Mouse (Mus musculus) forebrain, embryonic 14.5 days (tissue): ENCODE results near the gene Cpa2. TPM values are rescaled to one million over a fixed set of nuclear protein-coding genes. Genes with fewer than 3 reads are reported as not detected.
A peak's percentile ranks its signal among the peaks of the same experiment; 100 is the strongest.

ENCODE experiments used
- ATAC-seq: fragments of 200-750 bp; cut with Nextera tagmentation; 2 replicates; pipeline ENCODE4 v1.8.0; 2017; ENCODE audit warnings: mild to moderate bottlenecking, moderate library complexity
- DNase-seq: peaks from one replicate; pipeline ENCODE4 v3.0.0-alpha.2; 2015; ENCODE audit warnings: low spot score
- H3K27ac ChIP-seq: fragments of 300-500 bp; sonication (generic); 2 replicates; pipeline ENCODE4 v1.5.1; 2014; ENCODE audit warnings: low read depth, mild to moderate bottlenecking, control low read depth, low read length, moderate library complexity
- H3K27me3 ChIP-seq: fragments of 300-500 bp; sonication (generic); replicated peaks from 2 replicates; pipeline ENCODE4 v1.6.1; 2014; ENCODE audit warnings: low read length, control low read depth, mixed read lengths; ENCODE audit not compliant: control insufficient read depth, insufficient read depth
- H3K36me3 ChIP-seq: fragments of 300-500 bp; sonication (generic); 2 replicates; pipeline ENCODE4 v1.6.1; 2014; ENCODE audit warnings: low read length, control low read depth; ENCODE audit not compliant: control insufficient read depth, insufficient read depth
- H3K4me1 ChIP-seq: fragments of 300-500 bp; sonication (generic); 2 replicates; pipeline ENCODE4 v1.6.1; 2014; ENCODE audit warnings: antibody characterized with exemption, low read length, control low read depth; ENCODE audit not compliant: control insufficient read depth, insufficient read depth
- H3K4me2 ChIP-seq: fragments of 300-500 bp; sonication (generic); 2 replicates; pipeline ENCODE4 v1.6.1; 2014; ENCODE audit warnings: mild to moderate bottlenecking, control low read depth, low read length
- H3K4me3 ChIP-seq: fragments of 300-500 bp; sonication (generic); 2 replicates; pipeline ENCODE4 v1.5.1; 2014; ENCODE audit warnings: low read depth, low read length, control low read depth
- H3K9ac ChIP-seq: fragments of 300-500 bp; sonication (generic); 2 replicates; pipeline ENCODE4 v1.6.1; 2014; ENCODE audit warnings: mild to moderate bottlenecking, low read length, control low read depth, moderate library complexity
- H3K9me3 ChIP-seq: fragments of 300-500 bp; sonication (generic); replicated peaks from 2 replicates; pipeline ENCODE4 v1.6.1; 2016; ENCODE audit warnings: low read length, control low read depth, mixed read lengths; ENCODE audit not compliant: control insufficient read depth
- WGBS: fragments of 180-500 bp; shearing (Covaris S2); extraction: QIAGEN DNeasy Blood & Tissue Kit; methylation state at CpG from one replicate; pipeline ENCODE4 v1.1.7; 2014; 5-methylcytosine and 5-hydroxymethylcytosine counted together
- polyA plus RNA-seq: library from polyadenylated mRNA; unstranded; fragments of >200 nt; fragmentation: Nextera tagmentation; extraction: Ambion mirVana; gene quantifications from 2 replicates; pipeline ENCODE4 v1.2.1, GENCODE M21; 2014

Cpa2 gene
- polyA plus RNA-seq, 1 experiment from 2014 or later, result 5.4 TPM

DNA sequence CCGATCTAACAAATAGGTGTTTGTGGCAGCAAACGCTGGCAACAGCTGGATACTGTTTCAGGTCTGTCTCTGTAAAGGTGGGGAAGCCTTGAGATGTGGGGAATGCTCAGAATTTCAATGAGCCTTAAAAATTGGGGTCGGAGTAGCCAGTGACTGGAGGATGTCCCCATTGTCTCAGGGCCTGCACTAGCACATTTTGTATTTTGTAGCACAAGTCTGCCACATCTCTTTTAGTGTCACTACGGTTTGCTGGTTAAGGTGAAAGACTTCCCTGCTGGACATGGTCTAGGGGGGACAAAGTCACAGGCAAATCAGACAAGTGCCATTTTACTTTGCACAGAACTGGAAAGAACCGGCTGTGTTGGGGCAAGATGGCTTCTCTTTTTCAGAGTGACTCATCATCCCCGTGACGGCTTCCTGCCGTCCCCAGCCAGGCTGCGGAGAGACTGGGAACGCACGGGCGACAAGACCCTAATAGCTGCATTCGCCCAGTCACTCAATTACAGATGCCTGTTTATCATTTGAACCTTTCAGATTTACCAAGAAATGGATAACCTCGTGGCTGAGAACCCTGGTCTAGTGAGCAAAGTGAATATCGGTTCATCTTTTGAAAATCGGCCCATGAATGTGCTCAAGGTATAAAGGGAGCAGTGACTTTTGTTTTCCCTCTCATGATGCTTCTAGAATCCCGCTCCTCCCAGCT, 5.3 kb downstream of the Cpa2 start:
- Histone ChIP-seq H3K9ac (peak overlapping the region; percentile 46), H3K27me3 (no peaks in the 10 kb centered on the region), H3K4me2 (peak overlapping the region; percentile 44), H3K36me3 (no peaks in the 10 kb centered on the region), H3K4me1 (peaks cover 27% of the 10 kb centered on the region), H3K27ac (peak overlapping the region; percentile 89), H3K4me3 (peak overlapping the region; percentile 15), H3K9me3 (no peaks in the 10 kb centered on the region)
- WGBS, result 6% methylated on average over 17 of the region's 17 CpGs
- ATAC-seq, result peak; percentile 69
- DNase-seq, result peak; percentile 82

DNA sequence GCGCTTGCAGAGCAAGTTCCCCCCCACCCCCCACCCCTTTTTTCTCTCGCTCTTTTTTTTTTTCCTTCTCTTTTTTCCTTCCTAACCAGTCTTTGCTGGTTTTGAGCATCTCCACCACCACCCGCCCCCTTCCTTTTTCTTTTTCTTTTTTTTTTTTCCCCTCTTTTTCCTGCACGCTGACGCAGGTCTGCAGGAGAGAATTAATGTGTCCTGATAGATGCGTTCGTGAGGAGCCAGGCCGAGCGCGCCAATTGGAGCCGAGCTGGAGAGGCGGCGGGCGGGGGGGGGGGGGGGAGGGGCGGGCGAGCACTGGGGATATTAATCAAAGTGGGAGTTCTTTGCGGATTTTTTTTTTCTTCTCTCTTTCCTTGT, 5.9 kb downstream of the Cpa2 start:
- Histone ChIP-seq H3K9me3 (no peaks in the 10 kb centered on the region), H3K36me3 (no peaks in the 10 kb centered on the region), H3K27me3 (no peaks in the 10 kb centered on the region), H3K4me3 (peak overlapping the region; percentile 15), H3K4me2 (peak overlapping the region; percentile 44), H3K4me1 (peaks cover 30% of the 10 kb centered on the region), H3K9ac (peak overlapping the region; percentile 46; the same call in 1 of the 2 replicates), H3K27ac (peak overlapping the region; percentile 89)
- DNase-seq (peak; percentile 91), ATAC-seq (peak; percentile 67)
- WGBS, result under 1% methylated on average over 13 of the region's 17 CpGs

- DNase-seq (no peak), ATAC-seq (no peak)
- 0 out of 2 replicates have a peak overlapping the region, but pooled peaks have one; percentile 15 for H3K4me3 ChIP-seq
- H3K9ac ChIP-seq, result no peak overlapping the region
- 13% methylated on average over 9 of the region's 9 CpGs for WGBS
- no peaks in the 10 kb centered on the region for H3K9me3 ChIP-seq
- H3K27me3 ChIP-seq, result no peaks in the 10 kb centered on the region
- peaks cover 33% of the 10 kb centered on the region for H3K4me1 ChIP-seq
- H3K4me2 ChIP-seq, result peak overlapping the region; percentile 44
- H3K27ac ChIP-seq, result peak overlapping the region; percentile 89
- no peaks in the 10 kb centered on the region for H3K36me3 ChIP-seq
Observed at GRCm38 (mm10) chr6:30547656-30548306, 6.4 kb downstream of the Cpa2 start.

GRCm38 (mm10) chr6:30549231-30549761, 7.9 kb downstream of the Cpa2 start:
- ATAC-seq, result no peak
- no peak overlapping the region for H3K4me3 ChIP-seq
- peak overlapping the region; percentile 55 for H3K27ac ChIP-seq
- H3K27me3 ChIP-seq, result no peaks in the 10 kb centered on the region
- H3K9ac ChIP-seq, result no peak overlapping the region
- H3K36me3 ChIP-seq, result no peaks in the 10 kb centered on the region
- H3K4me1 ChIP-seq, result peaks cover 33% of the 10 kb centered on the region
- no peaks in the 10 kb centered on the region for H3K9me3 ChIP-seq
- WGBS, result 8% methylated on average over 15 of the region's 15 CpGs
- DNase-seq, result no peak
- H3K4me2 ChIP-seq, result peak overlapping the region; percentile 6; the same call in 1 of the 2 replicates

- H3K4me2 ChIP-seq, result no peak overlapping the region
- ATAC-seq (no peak), DNase-seq (no peak)
- peaks cover 33% of the 10 kb centered on the region for H3K4me1 ChIP-seq
- no peaks in the 10 kb centered on the region for H3K9me3 ChIP-seq
- H3K27me3 ChIP-seq, result no peaks in the 10 kb centered on the region
- H3K27ac ChIP-seq, result peak overlapping the region; percentile 56; the same call in 1 of the 2 replicates
- WGBS, result 71% methylated on average over 7 of the region's 7 CpGs
- H3K9ac ChIP-seq, result no peak overlapping the region
- no peak overlapping the region for H3K4me3 ChIP-seq
- no peaks in the 10 kb centered on the region for H3K36me3 ChIP-seq
Observed at GRCm38 (mm10) chr6:30550496-30551192, 9.3 kb downstream of the Cpa2 start.

GRCm38 (mm10) chr6:30551193-30551515, 9.8 kb downstream of the Cpa2 start:
- Histone ChIP-seq H3K9ac (no peak overlapping the region), H3K9me3 (no peaks in the 10 kb centered on the region), H3K4me3 (no peak overlapping the region), H3K4me1 (peaks cover 33% of the 10 kb centered on the region), H3K36me3 (no peaks in the 10 kb centered on the region), H3K27ac (peak overlapping the region; percentile 78; the same call in 1 of the 2 replicates), H3K4me2 (peak overlapping the region; percentile 46; the same call in 1 of the 2 replicates), H3K27me3 (no peaks in the 10 kb centered on the region)
- ATAC-seq (peak; percentile 21; the same call in 1 of the 2 replicates), DNase-seq (no peak)

- no peaks in the 10 kb centered on the region for H3K36me3 ChIP-seq
- WGBS, result 10% methylated on average over 23 of the region's 23 CpGs
- H3K9me3 ChIP-seq, result no peaks in the 10 kb centered on the region
- peak overlapping the region; percentile 4; the same call in 1 of the 2 replicates for H3K4me3 ChIP-seq
- H3K4me1 ChIP-seq, result peaks cover 27% of the 10 kb centered on the region
- no peaks in the 10 kb centered on the region for H3K27me3 ChIP-seq
- H3K9ac ChIP-seq, result peak overlapping the region; percentile 47
- H3K4me2 ChIP-seq, result peak overlapping the region; percentile 46
- DNase-seq, result peak; percentile 93
- H3K27ac ChIP-seq, result peak overlapping the region; percentile 78
- ATAC-seq, result peak; percentile 75
Observed at GRCm38 (mm10) chr6:30551644-30552580, 10.5 kb downstream of the Cpa2 start.

GRCm38 (mm10) chr6:30552628-30553027, 11.2 kb downstream of the Cpa2 start:
- Histone ChIP-seq H3K4me3 (no peak overlapping the region), H3K27me3 (no peaks in the 10 kb centered on the region), H3K4me1 (peaks cover 25% of the 10 kb centered on the region), H3K36me3 (no peaks in the 10 kb centered on the region), H3K9me3 (no peaks in the 10 kb centered on the region), H3K9ac (no peak overlapping the region), H3K27ac (0 out of 2 replicates have a peak overlapping the region, but pooled peaks have one; percentile 78), H3K4me2 (no peak overlapping the region)
- DNase-seq, result no peak
- 37% methylated on average over 6 of the region's 6 CpGs for WGBS
- ATAC-seq, result no peak
